Mouse (Mus musculus): ENCODE data around the gene Gar1. TPM values are rescaled to one million over a fixed set of nuclear protein-coding genes. Genes with fewer than 3 reads are reported as not detected.

Gene Gar1
- polyA plus RNA-seq (2014; fragmentation: Illumina TruSeq; extraction: RNeasy Lipid Tissue Mini Kit (QIAGEN cat#74804); ENCODE audit: low read depth, low replicate concordance), result 63.6 TPM

DNA sequence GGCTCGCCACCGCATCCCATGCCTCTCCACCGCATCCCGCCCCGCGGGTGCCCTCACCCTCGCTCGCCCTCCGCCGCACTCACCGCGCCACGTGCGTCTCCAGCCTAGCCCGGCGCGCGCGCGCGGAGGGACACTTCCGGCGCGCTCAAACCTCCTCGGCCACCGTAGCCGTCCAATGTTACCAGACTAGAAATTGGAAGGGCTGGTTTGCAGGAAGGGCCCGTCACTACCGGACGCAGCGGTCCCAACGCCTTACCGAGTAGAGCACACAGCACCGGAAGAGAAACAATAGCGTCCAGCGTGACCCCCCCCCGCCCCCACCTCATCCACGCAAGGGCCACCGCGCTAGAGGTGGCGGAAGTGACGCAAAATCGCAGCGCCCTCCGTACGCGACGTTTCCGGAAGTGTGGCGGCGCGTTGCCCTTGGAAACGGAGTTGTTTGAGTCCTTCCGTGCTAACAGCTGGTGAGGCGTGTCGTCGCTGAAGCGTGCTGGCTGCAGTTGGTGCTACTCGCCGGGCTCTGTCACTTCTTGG, at the start of gene Gar1:
Gene Gar1 (minus strand): TSS at position 362 of the 534 bp plus-strand sequence.

DNA sequence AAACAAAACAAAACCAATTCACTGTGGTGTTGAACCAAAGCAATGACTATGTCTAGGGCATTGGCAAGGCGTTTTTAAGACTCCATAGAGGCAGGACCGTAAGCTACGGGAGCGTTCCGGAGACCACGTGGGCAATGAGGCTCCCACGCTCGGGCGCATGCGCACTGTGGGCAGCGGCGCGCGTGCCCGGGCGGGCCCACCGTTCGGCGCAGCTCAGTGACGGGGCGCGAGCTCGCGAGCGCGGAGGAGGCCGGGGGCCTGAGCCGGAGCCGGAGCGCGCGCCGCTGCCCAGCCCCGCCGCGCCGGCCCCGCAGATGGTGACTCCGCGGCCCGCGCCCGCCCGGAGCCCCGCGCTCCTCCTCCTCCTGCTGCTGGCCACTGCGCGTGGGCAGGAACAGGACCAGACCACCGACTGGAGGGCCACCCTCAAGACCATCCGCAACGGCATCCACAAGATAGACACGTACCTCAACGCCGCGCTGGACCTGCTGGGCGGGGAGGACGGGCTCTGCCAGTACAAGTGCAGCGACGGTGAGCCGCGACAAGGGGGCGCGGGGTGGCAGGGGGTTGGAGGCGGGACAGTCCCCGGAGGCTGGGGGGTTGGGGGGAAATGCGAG, 47.3 kb upstream of the Gar1 start, which contains the start of gene Pla2g12a:
Gene Pla2g12a (plus strand): TSS at position 202 of the 617 bp plus-strand sequence.

DNA sequence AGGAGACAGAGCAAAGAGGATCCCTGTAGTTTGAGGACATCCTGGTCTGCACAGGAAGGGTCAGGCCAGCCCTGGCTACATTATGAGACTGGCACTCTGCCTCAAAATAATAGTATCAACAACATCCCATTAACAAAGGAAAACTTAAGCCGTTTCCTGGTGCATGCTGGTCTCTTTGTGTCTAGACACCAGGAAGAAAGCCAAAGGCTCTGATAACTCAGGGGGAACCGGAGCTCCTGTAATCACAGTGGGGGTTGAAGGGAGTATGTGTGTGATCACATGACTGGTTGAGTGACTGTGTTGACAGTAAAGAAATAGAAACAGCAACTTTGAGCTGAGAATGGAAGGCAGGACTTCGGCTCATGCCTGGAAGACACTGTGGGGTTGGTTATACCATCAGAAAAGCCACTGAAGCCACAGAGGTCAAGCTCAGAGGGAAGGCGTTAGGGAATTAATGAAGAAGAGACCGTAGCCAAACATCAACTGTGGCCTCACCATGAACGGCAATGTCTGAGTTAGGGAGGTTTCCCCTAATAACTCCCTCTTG, 4.3 kb upstream of the Gar1 start, which contains the start of gene Cfi:
Gene Cfi (plus strand): TSS at position 497 of the 547 bp plus-strand sequence.

DNA sequence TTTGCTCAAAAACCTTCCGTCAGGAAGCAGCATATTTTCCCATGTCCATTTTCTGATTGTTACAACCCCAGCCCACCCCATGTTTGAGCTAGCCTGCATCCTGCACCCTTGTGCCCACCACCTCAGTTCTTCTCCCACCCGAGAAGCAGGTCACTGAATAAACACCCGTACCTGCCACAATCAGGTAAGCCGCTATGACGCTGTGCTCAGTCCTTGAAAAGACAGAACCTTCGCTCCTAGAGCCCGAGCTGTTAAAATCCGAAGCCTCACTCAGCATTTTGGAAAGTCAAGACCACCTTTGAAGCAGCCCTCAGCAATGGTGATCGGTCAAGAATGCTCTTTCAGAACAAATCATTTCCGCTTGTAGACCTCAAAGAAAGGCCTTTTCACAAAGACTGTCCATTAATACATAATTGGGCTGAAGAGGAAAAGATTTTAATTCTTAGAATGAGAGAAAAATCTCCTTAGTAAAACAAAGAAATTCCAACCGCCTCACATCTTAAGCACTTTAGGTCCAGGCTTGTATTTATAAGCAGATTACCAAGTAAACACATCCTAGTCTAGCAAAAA, 8.9 kb downstream of the Gar1 start, which contains the start of gene Rrh:
Gene Rrh (minus strand): TSS at position 382 of the 570 bp plus-strand sequence.

DNA sequence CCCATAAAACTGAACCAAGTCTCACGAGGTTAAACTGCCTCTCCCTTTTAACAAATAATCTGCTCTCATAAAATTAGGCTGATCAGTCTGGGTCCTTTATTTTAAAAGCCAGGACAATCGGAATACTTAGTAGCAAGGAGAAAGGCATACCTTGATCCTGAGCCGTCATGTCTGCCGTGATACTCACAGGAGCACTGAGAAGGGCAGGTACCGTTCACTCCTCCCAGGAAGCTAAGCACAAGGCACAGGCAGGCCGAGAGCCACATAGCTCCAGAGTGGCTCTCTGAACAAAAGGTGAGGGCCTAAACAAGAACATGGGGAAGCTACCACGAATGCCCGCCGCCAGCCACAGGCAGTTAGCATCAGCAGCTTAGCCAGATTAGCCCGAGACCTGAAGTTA, 27.4 kb downstream of the Gar1 start, which contains the start of gene Lrit3:
Gene Lrit3 (minus strand): TSS at position 266 of the 400 bp plus-strand sequence.

Other genes starting within 250 kb of the Gar1 start
- gene Egf, start 76.1 kb downstream of the Gar1 start, polyA plus RNA-seq (2014; fragmentation: Illumina TruSeq; extraction: RNeasy Lipid Tissue Mini Kit (QIAGEN cat#74804); ENCODE audit: low read depth, low replicate concordance), result 0.99 TPM
- gene Lrit3, start 27.4 kb downstream of the Gar1 start, polyA plus RNA-seq (2014; fragmentation: Illumina TruSeq; extraction: RNeasy Lipid Tissue Mini Kit (QIAGEN cat#74804); ENCODE audit: low read depth, low replicate concordance), result not detected
- gene Rrh, start 8.8 kb downstream of the Gar1 start, polyA plus RNA-seq (2014; fragmentation: Illumina TruSeq; extraction: RNeasy Lipid Tissue Mini Kit (QIAGEN cat#74804); ENCODE audit: low read depth, low replicate concordance), result not detected
- not detected for gene Cfi, start 4.5 kb upstream of the Gar1 start, polyA plus RNA-seq (2014; fragmentation: Illumina TruSeq; extraction: RNeasy Lipid Tissue Mini Kit (QIAGEN cat#74804); ENCODE audit: low read depth, low replicate concordance)
- gene Pla2g12a, start 47.2 kb upstream of the Gar1 start, polyA plus RNA-seq (2014; fragmentation: Illumina TruSeq; extraction: RNeasy Lipid Tissue Mini Kit (QIAGEN cat#74804); ENCODE audit: low read depth, low replicate concordance), result 41.8 TPM
- gene Casp6, start 70.0 kb upstream of the Gar1 start, polyA plus RNA-seq (2014; fragmentation: Illumina TruSeq; extraction: RNeasy Lipid Tissue Mini Kit (QIAGEN cat#74804); ENCODE audit: low read depth, low replicate concordance), result 52.0 TPM
- gene Mcub, start 138.8 kb upstream of the Gar1 start, polyA plus RNA-seq (2014; fragmentation: Illumina TruSeq; extraction: RNeasy Lipid Tissue Mini Kit (QIAGEN cat#74804); ENCODE audit: low read depth, low replicate concordance), result 18.7 TPM
- gene Sec24b, start 230.2 kb upstream of the Gar1 start, polyA plus RNA-seq (2014; fragmentation: Illumina TruSeq; extraction: RNeasy Lipid Tissue Mini Kit (QIAGEN cat#74804); ENCODE audit: low read depth, low replicate concordance), result 52.7 TPM